Mouse (Mus musculus) liver, embryonic 15.5 days (tissue): ENCODE results near the gene Phgdh. TPM values are rescaled to one million over a fixed set of nuclear protein-coding genes. Genes with fewer than 3 reads are reported as not detected.

ENCODE experiments used
- ATAC-seq: fragments of 200-750 bp; cut with Nextera tagmentation; 2 replicates; pipeline ENCODE4 v1.8.0; 2017; ENCODE audit warnings: moderate number of reproducible peaks, mild to moderate bottlenecking, moderate library complexity; ENCODE audit not compliant: insufficient read depth
- H3K27ac ChIP-seq: fragments of 300-500 bp; sonication (generic); replicated peaks from 2 replicates; pipeline ENCODE4 v1.5.1; 2015; ENCODE audit warnings: mild to moderate bottlenecking, inconsistent platforms
- H3K27me3 ChIP-seq: fragments of 300-500 bp; sonication (generic); 2 replicates; pipeline ENCODE4 v1.6.1; 2015; ENCODE audit warnings: mild to moderate bottlenecking, inconsistent platforms
- H3K36me3 ChIP-seq: fragments of 300-500 bp; sonication (generic); replicated peaks from 2 replicates; pipeline ENCODE4 v1.6.1; 2015; ENCODE audit warnings: moderate library complexity, mild to moderate bottlenecking, inconsistent platforms
- H3K4me1 ChIP-seq: fragments of 300-500 bp; sonication (generic); replicated peaks from 2 replicates; pipeline ENCODE4 v1.6.1; 2015; ENCODE audit warnings: inconsistent platforms
- H3K4me2 ChIP-seq: fragments of 300-500 bp; sonication (generic); 2 replicates; pipeline ENCODE4 v1.6.1; 2015; ENCODE audit warnings: moderate library complexity, mild to moderate bottlenecking, inconsistent platforms
- H3K4me3 ChIP-seq: fragments of 300-500 bp; sonication (generic); replicated peaks from 2 replicates; pipeline ENCODE4 v1.5.1; 2015; ENCODE audit warnings: mild to moderate bottlenecking, inconsistent platforms
- H3K9ac ChIP-seq: fragments of 300-500 bp; sonication (generic); 2 replicates; pipeline ENCODE4 v1.6.1; 2015; ENCODE audit warnings: moderate library complexity, mild to moderate bottlenecking, inconsistent platforms
- H3K9me3 ChIP-seq: fragments of 300-500 bp; sonication (generic); replicated peaks from 2 replicates; pipeline ENCODE4 v1.6.1; 2016; ENCODE audit warnings: inconsistent platforms
- WGBS: fragments of 180-500 bp; shearing (Covaris S2); methylation state at CpG from one replicate; pipeline ENCODE4 v1.1.7; 2015; ENCODE audit warnings: mixed read lengths; ENCODE audit not compliant: insufficient replicate concordance; 5-methylcytosine and 5-hydroxymethylcytosine counted together
- polyA plus RNA-seq: library from polyadenylated mRNA; unstranded; fragments of >200 nt; fragmentation: Nextera tagmentation; extraction: Ambion mirVana; gene quantifications from 2 replicates; pipeline ENCODE4 v1.2.1, GENCODE M21; 2015

Phgdh gene
- polyA plus RNA-seq, 1 experiment from 2014 or later, result 208 TPM

DNA sequence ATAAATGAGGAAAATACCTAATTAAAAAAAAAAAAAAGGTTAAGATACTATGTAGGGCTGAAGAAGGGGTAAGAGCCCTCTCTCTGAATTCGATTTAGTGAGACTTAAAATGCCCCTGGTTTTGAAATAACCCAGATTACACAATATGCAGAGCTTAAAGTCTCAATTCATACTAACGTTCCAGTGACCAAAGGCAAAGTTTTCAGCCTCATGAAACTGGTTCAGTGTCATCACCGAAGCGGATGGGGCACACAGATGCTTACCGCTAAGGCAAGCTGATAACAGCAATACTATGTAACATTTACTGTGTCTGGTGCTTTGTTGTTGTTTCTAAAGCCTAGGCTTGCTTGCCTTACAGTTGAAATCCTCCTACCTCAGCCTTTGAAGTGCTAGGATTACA, 17.6 kb downstream of the Phgdh start:
- H3K36me3 ChIP-seq, result peaks cover 49% of the 10 kb centered on the region
- no peak for ATAC-seq
- WGBS, result 75% methylated on average over 5 of the region's 5 CpGs

DNA sequence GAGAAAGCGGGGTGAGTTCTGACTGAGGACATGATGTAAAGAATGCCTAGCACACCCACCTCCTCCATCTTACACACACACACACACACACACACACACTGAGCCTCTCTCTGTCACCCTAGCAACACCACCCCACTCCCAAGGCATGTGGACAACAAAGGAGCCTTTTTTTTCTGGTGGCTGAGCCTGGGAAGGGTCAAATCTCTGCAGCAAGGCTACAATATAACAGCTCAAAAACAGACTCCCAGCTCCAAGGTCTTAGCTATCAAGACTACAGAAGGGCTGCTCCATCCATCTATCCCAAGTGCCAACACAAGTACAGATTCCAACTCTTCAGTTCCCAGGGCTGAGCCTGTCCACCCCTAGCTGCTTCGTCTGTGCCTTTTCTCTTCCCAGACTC, 20.6 kb downstream of the Phgdh start:
- no peak for ATAC-seq
- WGBS, result 60% methylated on average over 2 of the region's 2 CpGs
- no peaks in the 10 kb centered on the region for H3K9me3 ChIP-seq
- no peak overlapping the region for H3K4me3 ChIP-seq
- H3K27me3 ChIP-seq, result no peaks in the 10 kb centered on the region
- H3K27ac ChIP-seq, result no peak overlapping the region
- H3K4me2 ChIP-seq, result no peak overlapping the region
- H3K4me1 ChIP-seq, result no peaks in the 10 kb centered on the region
- H3K36me3 ChIP-seq, result peaks cover 33% of the 10 kb centered on the region
- H3K9ac ChIP-seq, result no peak overlapping the region

More for the DNA sequence above, 17.6 kb downstream of the Phgdh start:
- H3K27me3 ChIP-seq, result no peaks in the 10 kb centered on the region
- no peak overlapping the region for H3K27ac ChIP-seq
- H3K4me1 ChIP-seq, result no peaks in the 10 kb centered on the region
- H3K4me2 ChIP-seq, result no peak overlapping the region
- no peak overlapping the region for H3K4me3 ChIP-seq
- no peaks in the 10 kb centered on the region for H3K9me3 ChIP-seq
- no peak overlapping the region for H3K9ac ChIP-seq

DNA sequence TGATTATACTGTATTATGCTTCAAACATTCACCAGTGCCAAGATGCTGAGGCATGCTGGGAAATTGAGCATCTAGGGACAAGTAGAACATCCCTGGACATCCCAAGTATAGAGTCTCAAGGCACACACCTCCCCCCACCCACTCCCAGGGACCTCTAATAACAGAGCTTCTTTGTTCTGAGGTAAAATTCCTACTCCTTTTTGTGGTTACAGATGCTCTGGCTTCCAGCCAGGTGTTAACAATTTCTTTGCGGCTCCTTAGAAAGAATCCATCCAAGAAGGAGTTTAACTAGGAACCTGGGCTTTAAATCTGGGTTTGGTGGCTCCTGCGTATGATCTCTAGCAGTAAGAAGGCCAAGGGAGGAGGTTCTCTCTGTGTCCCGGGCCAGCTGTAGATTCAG, 22.6 kb downstream of the Phgdh start:
- no peak overlapping the region for H3K27ac ChIP-seq
- H3K4me3 ChIP-seq, result no peak overlapping the region
- H3K9ac ChIP-seq, result no peak overlapping the region
- no peak for ATAC-seq
- H3K9me3 ChIP-seq, result no peaks in the 10 kb centered on the region
- 80% methylated on average over 3 of the region's 3 CpGs for WGBS
- no peak overlapping the region for H3K4me2 ChIP-seq
- H3K36me3 ChIP-seq, result peaks cover 36% of the 10 kb centered on the region
- H3K4me1 ChIP-seq, result no peaks in the 10 kb centered on the region
- H3K27me3 ChIP-seq, result no peaks in the 10 kb centered on the region

GRCm38 (mm10) chr3:98315181-98315580, 24.6 kb downstream of the Phgdh start:
- no peak for ATAC-seq
- Histone ChIP-seq H3K4me2 (no peak overlapping the region), H3K27ac (no peak overlapping the region), H3K4me3 (no peak overlapping the region), H3K9ac (no peak overlapping the region), H3K36me3 (peaks cover 28% of the 10 kb centered on the region), H3K9me3 (no peaks in the 10 kb centered on the region), H3K27me3 (no peaks in the 10 kb centered on the region), H3K4me1 (no peaks in the 10 kb centered on the region)
- WGBS, result 60% methylated on average over 2 of the region's 2 CpGs

DNA sequence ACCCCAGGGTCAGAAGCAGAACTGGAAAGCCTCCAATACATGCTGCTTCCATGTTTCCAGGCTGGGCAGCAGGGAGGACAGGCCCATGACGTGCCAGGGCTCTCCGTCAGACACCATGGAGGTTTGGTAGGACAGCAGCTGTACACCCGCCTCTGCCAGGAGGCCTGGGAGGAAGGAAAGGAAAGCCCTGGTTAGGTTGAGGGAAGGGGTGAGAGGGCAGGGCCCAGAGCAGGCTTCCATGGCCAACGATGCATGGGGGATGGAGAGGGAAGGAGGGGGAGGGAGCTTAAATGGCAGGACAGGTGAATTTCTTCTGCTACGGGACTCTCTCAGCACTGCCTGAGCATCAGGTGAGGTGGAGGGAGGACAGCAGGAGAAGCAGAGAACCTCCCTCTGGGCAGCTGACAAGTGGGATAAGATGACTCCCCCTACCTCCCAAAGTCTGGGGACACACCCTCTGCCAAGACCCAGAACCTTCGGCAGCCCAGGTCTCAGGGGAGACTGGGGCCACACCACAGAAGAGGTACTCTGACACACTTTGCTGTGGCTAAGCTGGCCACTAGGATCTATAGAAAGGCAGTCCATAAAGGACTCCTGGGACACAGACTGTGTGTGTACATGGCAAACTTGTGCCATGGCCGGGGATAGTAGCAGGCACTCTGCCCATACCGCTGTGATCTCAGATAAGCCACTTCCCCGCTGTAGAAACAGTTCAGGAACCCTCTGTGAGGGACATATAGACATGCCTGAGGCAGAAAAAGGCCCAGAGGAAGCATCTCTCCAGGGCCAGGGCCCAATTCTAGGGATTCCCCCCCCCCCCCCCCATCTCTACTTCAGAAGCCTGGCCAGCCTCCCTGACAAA, 26.3 kb downstream of the Phgdh start:
- Histone ChIP-seq H3K4me2 (no peak overlapping the region), H3K27me3 (no peaks in the 10 kb centered on the region), H3K9me3 (no peaks in the 10 kb centered on the region), H3K9ac (no peak overlapping the region), H3K4me1 (no peaks in the 10 kb centered on the region), H3K36me3 (peaks cover 18% of the 10 kb centered on the region), H3K4me3 (no peak overlapping the region), H3K27ac (no peak overlapping the region)
- 68% methylated on average over 9 of the region's 9 CpGs for WGBS
- ATAC-seq, result no peak

DNA sequence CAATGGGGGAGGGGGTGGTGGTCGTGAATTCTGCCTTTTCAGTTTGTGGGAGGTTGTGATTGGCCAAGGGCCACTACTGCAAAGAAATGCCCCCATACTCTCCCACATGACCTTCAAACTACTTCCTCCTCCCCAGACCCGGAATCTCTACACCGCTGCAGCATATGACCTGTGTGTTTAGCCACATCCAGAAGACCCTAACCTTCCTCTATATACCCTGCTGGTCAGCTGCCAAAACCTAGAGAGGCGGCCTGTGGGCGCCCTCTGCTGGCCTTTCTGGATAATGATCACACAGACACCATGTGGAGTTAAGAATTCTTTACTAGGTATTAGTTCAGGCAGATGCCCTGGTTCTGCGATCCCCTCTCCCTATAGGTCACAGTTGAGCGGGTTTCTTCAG, 26.9 kb downstream of the Phgdh start:
- H3K27me3 ChIP-seq, result no peaks in the 10 kb centered on the region
- H3K4me2 ChIP-seq, result no peak overlapping the region
- 30% methylated on average over 7 of the region's 7 CpGs for WGBS
- H3K9me3 ChIP-seq, result no peaks in the 10 kb centered on the region
- no peak overlapping the region for H3K4me3 ChIP-seq
- no peak overlapping the region for H3K9ac ChIP-seq
- no peaks in the 10 kb centered on the region for H3K4me1 ChIP-seq
- H3K27ac ChIP-seq, result no peak overlapping the region
- peaks cover 14% of the 10 kb centered on the region for H3K36me3 ChIP-seq
- ATAC-seq, result no peak

GRCm38 (mm10) chr3:98310456-98310855, 29.3 kb downstream of the Phgdh start:
- H3K4me2 ChIP-seq, result no peak overlapping the region
- H3K36me3 ChIP-seq, result peaks cover 13% of the 10 kb centered on the region; the same call in 1 of the 2 replicates
- H3K27ac ChIP-seq, result no peak overlapping the region
- H3K9me3 ChIP-seq, result no peaks in the 10 kb centered on the region
- H3K4me1 ChIP-seq, result no peaks in the 10 kb centered on the region
- H3K4me3 ChIP-seq, result no peak overlapping the region
- no peak for ATAC-seq
- H3K27me3 ChIP-seq, result no peaks in the 10 kb centered on the region
- WGBS, result 75% methylated on average over 1 of the region's 1 CpGs
- H3K9ac ChIP-seq, result no peak overlapping the region

DNA sequence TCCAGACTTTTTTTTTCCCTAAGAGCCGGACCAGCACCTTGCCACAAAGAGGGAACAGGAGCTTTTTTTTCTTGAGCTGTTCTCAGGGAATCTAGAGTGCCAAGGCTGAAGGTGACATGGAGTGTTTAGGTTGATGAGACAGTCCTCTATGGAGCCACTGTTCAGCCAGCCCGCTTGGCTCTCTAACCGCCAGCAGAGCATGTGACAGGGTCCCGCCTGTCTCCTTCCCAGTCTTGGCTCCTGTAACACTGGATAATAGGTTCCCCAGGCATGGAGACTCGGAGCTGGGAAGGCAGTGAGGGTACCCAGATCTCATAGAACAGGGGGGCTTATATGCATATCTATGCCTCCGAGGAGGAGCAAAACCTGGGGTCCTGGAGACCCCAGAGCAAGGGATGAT, 31.2 kb downstream of the Phgdh start:
- Histone ChIP-seq H3K4me2 (no peak overlapping the region), H3K36me3 (0 out of 2 replicates have a peak, but pooled peaks cover 7% of the 10 kb centered on the region), H3K4me1 (no peaks in the 10 kb centered on the region), H3K9me3 (no peaks in the 10 kb centered on the region), H3K4me3 (no peak overlapping the region), H3K27ac (no peak overlapping the region), H3K9ac (no peak overlapping the region), H3K27me3 (no peaks in the 10 kb centered on the region)
- 69% methylated on average over 6 of the region's 6 CpGs for WGBS
- ATAC-seq, result no peak

GRCm38 (mm10) chr3:98301761-98302160, 38.0 kb downstream of the Phgdh start:
- 75% methylated on average over 3 of the region's 3 CpGs for WGBS
- H3K4me2 ChIP-seq, result no peak overlapping the region
- H3K4me3 ChIP-seq, result no peak overlapping the region
- no peak overlapping the region for H3K9ac ChIP-seq
- H3K9me3 ChIP-seq, result no peaks in the 10 kb centered on the region
- H3K4me1 ChIP-seq, result no peaks in the 10 kb centered on the region
- peaks cover 33% of the 10 kb centered on the region for H3K36me3 ChIP-seq
- no peaks in the 10 kb centered on the region for H3K27me3 ChIP-seq
- ATAC-seq, result no peak
- H3K27ac ChIP-seq, result no peak overlapping the region

- H3K4me1 ChIP-seq, result no peaks in the 10 kb centered on the region
- H3K9ac ChIP-seq, result no peak overlapping the region
- H3K36me3 ChIP-seq, result peaks cover 37% of the 10 kb centered on the region
- H3K27me3 ChIP-seq, result no peaks in the 10 kb centered on the region
- no peak overlapping the region for H3K4me3 ChIP-seq
- WGBS, result 49% methylated on average over 4 of the region's 4 CpGs
- ATAC-seq, result no peak
- no peak overlapping the region for H3K27ac ChIP-seq
- no peak overlapping the region for H3K4me2 ChIP-seq
- H3K9me3 ChIP-seq, result no peaks in the 10 kb centered on the region
Observed at GRCm38 (mm10) chr3:98300266-98300665, 39.5 kb downstream of the Phgdh start.

GRCm38 (mm10) chr3:98299391-98300100, 40.2 kb downstream of the Phgdh start:
- WGBS, result 23% methylated on average over 1 of the region's 1 CpGs
- Histone ChIP-seq H3K27me3 (no peaks in the 10 kb centered on the region), H3K36me3 (peaks cover 37% of the 10 kb centered on the region), H3K9me3 (no peaks in the 10 kb centered on the region), H3K9ac (no peak overlapping the region), H3K4me2 (no peak overlapping the region), H3K4me1 (no peaks in the 10 kb centered on the region), H3K4me3 (no peak overlapping the region), H3K27ac (no peak overlapping the region)
- no peak for ATAC-seq
